Mouse (Mus musculus) heart, postnatal 0 days (tissue): ENCODE data around the gene Opn1sw. TPM values are rescaled to one million over a fixed set of nuclear protein-coding genes. Genes with fewer than 3 reads are reported as not detected.

Source experiments
- ATAC-seq: fragments of 200-750 bp; cut with Nextera tagmentation; 2 replicates; pipeline ENCODE4 v1.8.0; 2017; ENCODE audit warnings: low read depth, moderate number of reproducible peaks, moderate library complexity; ENCODE audit not compliant: insufficient read depth
- DNase-seq: peaks from one replicate; pipeline ENCODE4 v3.0.0-alpha.2; 2016; ENCODE audit warnings: low spot score
- H3K27ac ChIP-seq: fragments of 300-500 bp; sonication (generic); 2 replicates; pipeline ENCODE4 v1.5.1; 2014; ENCODE audit warnings: low read depth, mild to moderate bottlenecking
- H3K27me3 ChIP-seq: fragments of 300-500 bp; sonication (generic); 2 replicates; pipeline ENCODE4 v1.6.1; 2014; ENCODE audit warnings: low read length, mixed read lengths; ENCODE audit not compliant: control insufficient read depth, insufficient read depth
- H3K36me3 ChIP-seq: fragments of 300-500 bp; sonication (generic); replicated peaks from 2 replicates; pipeline ENCODE4 v1.6.1; 2014; ENCODE audit warnings: low read length, mixed read lengths; ENCODE audit not compliant: control insufficient read depth, insufficient read depth
- H3K4me1 ChIP-seq: fragments of 300-500 bp; sonication (generic); 2 replicates; pipeline ENCODE4 v1.6.1; 2014; ENCODE audit warnings: antibody characterized with exemption; ENCODE audit not compliant: control insufficient read depth, insufficient read depth
- H3K4me2 ChIP-seq: fragments of 300-500 bp; sonication (generic); 2 replicates; pipeline ENCODE4 v1.6.1; 2014; ENCODE audit warnings: low read depth, mild to moderate bottlenecking, low read length, moderate library complexity
- H3K4me3 ChIP-seq: fragments of 300-500 bp; sonication (generic); 2 replicates; pipeline ENCODE4 v1.5.1; 2014; ENCODE audit warnings: low read depth, low read length
- H3K9ac ChIP-seq: fragments of 300-500 bp; sonication (generic); replicated peaks from 2 replicates; pipeline ENCODE4 v1.6.1; 2014; ENCODE audit warnings: low read depth, low read length, mixed read lengths
- H3K9me3 ChIP-seq: fragments of 300-500 bp; sonication (generic); replicated peaks from 2 replicates; pipeline ENCODE4 v1.6.1; 2016; ENCODE audit warnings: low read length; ENCODE audit not compliant: control insufficient read depth
- CTCF ChIP-seq: IDR thresholded peaks from 2 replicates; pipeline ENCODE4 v1.5.1; 2016; ENCODE audit warnings: antibody characterized with exemption, control low read depth, low read depth
- EP300 ChIP-seq: IDR thresholded peaks from 2 replicates; pipeline ENCODE4 v1.6.1; 2016; ENCODE audit warnings: antibody characterized with exemption, low read depth
- WGBS: fragments of 180-500 bp; shearing (Covaris S2); extraction: QIAGEN DNeasy Blood & Tissue Kit; methylation state at CpG from one replicate; pipeline ENCODE4 v1.1.7; 2014; 5-methylcytosine and 5-hydroxymethylcytosine counted together
- polyA plus RNA-seq: library from polyadenylated mRNA; unstranded; fragments of >200 nt; fragmentation: Nextera tagmentation; extraction: Ambion mirVana; gene quantifications from 2 replicates; pipeline ENCODE4 v1.2.1, GENCODE M21; 2015
- total RNA-seq: library from RNA; depleted of rRNA; stranded (reverse); fragments of >200 nt; gene quantifications from 2 replicates; pipeline ENCODE4 v1.2.3, GENCODE M21; 2014; ENCODE audit warnings: low replicate concordance

Opn1sw gene
- total and polyA plus RNA-seq, 2 experiments from 2014 or later, result 0.12 to 15.1 TPM

DNA sequence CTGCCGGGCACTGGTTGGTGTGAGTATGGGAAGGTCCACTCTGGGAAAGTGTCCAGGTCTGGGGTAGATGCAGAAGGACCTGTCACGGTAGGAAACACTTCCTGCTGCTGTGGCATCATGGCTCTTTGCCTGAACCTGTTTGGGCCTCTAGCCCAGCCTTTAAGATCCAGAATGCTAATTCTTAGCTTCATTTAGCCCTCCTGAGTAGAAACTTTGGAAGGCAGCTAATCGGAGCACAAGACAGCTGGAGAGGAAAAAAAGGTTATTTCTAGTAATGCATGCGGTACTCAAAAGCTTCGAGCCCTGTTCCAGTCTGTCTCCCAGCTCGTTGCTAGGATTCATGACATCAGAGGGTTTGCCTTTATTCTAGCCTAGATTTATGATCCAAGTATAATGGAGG, 18.1 kb upstream of the Opn1sw start:
- TF ChIP-seq EP300 (no peak), CTCF (no peak)
- Histone ChIP-seq H3K4me2 (no peak overlapping the region), H3K9ac (no peak overlapping the region), H3K27ac (no peak overlapping the region), H3K4me3 (no peak overlapping the region), H3K27me3 (0 out of 2 replicates have a peak, but pooled peaks cover 5% of the 10 kb centered on the region), H3K9me3 (no peaks in the 10 kb centered on the region), H3K4me1 (0 out of 2 replicates have a peak, but pooled peaks cover 6% of the 10 kb centered on the region), H3K36me3 (peaks cover 22% of the 10 kb centered on the region)
- no peak for DNase-seq
- 80% methylated on average over 6 of the region's 6 CpGs for WGBS
- ATAC-seq, result no peak

DNA sequence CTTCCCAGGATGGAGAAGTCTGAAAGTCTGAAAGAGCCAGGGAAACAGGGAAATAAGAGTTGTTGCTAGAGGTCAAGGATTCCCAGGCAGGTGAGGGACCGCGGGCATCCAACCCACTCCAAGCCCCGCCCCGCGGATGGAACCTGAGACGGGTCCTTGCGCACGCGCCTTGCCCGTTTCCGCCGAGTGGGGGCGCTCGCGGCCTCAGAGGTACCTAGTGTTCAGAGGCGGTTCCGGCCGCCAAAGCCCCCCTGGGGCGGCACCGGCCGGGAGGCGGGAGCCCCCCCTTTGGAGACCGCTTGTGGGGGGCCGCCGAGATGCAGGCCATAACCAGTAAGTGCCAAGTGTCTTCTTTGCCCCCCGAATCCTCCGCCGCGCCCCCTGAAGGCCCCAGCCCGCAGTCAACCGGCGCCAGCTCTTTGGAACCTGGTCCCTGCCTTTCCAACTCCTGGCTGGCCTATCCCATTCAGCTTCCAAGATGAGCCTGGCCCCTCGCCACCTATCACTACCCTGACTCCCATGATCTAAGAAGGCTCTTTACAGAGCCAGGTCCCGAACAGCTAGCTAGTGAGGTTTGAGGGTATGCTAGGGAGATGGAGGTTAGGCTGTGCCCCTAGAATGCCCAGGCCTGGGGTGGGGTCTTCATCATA, 14.6 kb upstream of the Opn1sw start:
- 0 out of 2 replicates have a peak, but pooled peaks cover 5% of the 10 kb centered on the region for H3K27me3 ChIP-seq
- TF ChIP-seq CTCF, result no peak
- TF ChIP-seq EP300, result no peak
- H3K36me3 ChIP-seq, result no peaks in the 10 kb centered on the region
- whole genome bisulfite sequencing, result 8% methylated on average over 34 of the region's 34 CpGs
- ATAC-seq, result no peak
- H3K4me3 ChIP-seq, result no peak overlapping the region
- DNase-seq, result no peak
- 0 out of 2 replicates have a peak, but pooled peaks cover 6% of the 10 kb centered on the region for H3K4me1 ChIP-seq
- no peak overlapping the region for H3K27ac ChIP-seq
- H3K9ac ChIP-seq, result no peak overlapping the region
- no peak overlapping the region; the same call in 1 of the 2 replicates for H3K4me2 ChIP-seq
- H3K9me3 ChIP-seq, result no peaks in the 10 kb centered on the region

DNA sequence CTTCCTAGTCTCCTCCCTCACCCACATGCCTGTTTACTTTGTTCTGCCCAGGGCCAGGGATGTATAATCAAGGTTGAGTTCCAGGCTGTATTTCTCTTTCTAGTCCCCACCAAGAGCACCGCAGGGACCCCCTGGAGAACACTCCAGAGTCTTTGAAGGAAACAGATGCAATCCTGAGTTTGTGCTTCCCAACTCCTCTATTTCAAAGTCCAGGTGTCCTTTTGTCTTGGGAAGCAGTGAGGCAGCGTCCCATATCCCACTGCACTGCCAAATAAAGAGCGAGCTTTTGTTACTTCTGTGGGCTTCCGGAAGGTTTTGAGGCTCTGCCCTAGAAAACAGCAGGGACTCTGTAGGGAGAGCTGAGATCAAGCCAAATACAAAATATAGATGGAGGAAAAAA, 11.6 kb upstream of the Opn1sw start:
- Histone ChIP-seq H3K4me3 (no peak overlapping the region), H3K36me3 (no peaks in the 10 kb centered on the region), H3K9me3 (no peaks in the 10 kb centered on the region), H3K4me1 (peaks cover 10% of the 10 kb centered on the region), H3K27me3 (0 out of 2 replicates have a peak, but pooled peaks cover 5% of the 10 kb centered on the region), H3K27ac (no peak overlapping the region), H3K9ac (no peak overlapping the region), H3K4me2 (no peak overlapping the region)
- ATAC-seq, result no peak
- DNase-seq, result no peak
- 91% methylated on average over 4 of the region's 4 CpGs for WGBS
- no peak for TF ChIP-seq CTCF
- no peak for TF ChIP-seq EP300

DNA sequence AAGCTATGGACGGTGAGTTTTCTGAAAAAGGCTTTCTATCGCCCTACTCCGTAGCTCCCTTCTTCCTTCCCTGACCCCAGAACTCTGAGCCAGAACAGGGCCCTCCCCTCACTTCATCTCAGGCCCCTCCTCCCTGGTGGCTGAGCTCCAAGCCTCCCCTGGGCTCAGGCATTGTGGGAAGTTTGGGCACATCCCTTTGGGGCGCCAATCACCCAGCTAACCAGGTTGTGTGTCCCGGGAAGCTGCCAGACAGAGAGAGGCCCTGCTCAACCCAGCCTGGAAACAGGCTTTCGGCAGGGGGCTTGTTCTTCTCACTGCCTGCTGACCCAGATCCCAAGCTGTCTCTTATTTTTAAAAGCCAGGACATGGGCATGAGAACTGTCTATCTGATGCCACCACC, 9.3 kb upstream of the Opn1sw start:
- ATAC-seq (peak; percentile 33), DNase-seq (no peak)
- Histone ChIP-seq H3K9me3 (no peaks in the 10 kb centered on the region), H3K27me3 (0 out of 2 replicates have a peak, but pooled peaks cover 8% of the 10 kb centered on the region), H3K9ac (0 out of 2 replicates have a peak overlapping the region, but pooled peaks have one; percentile 45), H3K4me1 (peaks cover 8% of the 10 kb centered on the region), H3K4me2 (peak overlapping the region; percentile 76), H3K36me3 (no peaks in the 10 kb centered on the region), H3K4me3 (peak overlapping the region; percentile 66), H3K27ac (no peak overlapping the region)
- 11% methylated on average over 6 of the region's 6 CpGs for WGBS
- no peak for TF ChIP-seq EP300
- TF ChIP-seq CTCF, result no peak

DNA sequence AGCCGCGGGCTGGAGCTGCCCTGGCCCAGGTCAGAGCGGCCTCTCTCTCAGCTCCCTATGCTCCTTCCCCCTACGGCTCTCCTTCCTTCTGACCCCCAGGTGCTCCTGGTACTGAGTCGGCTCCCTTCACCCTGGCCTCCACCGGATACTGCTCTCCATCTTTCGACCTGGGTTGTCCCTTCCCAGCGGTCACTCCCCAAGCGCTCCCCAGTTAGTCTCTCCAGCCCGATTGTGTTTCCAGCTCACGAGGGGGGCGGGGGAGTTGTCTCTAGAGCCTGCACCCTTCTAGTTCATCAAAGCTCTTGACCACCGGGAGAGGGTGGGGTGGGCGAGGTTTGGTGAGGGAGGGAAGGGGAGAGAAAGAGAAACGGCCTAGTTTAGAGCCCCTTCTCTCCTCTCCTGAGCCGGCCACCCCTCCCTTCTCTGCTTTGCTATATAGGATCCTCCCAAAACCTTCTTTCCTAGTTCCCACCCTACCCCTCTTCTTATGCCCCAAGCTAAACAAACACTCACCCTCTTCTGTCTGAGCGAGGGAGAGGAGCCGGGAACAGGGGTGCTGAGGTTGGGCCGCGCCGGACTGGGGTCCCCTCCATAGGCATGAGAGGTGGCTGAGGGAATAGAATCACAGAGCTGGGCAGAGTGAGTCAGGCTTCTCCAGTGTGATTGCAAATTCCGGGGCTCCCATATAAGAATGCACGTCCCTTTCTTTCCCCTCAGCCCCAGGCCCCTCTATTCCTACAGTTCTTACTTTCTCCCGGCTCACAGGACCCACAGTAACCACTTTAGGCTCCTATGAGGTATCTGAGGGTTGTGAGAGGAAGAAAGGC, 8.7 kb upstream of the Opn1sw start:
- Histone ChIP-seq H3K4me3 (peak overlapping the region; percentile 66), H3K9me3 (no peaks in the 10 kb centered on the region), H3K9ac (peak overlapping the region; percentile 45; the same call in 1 of the 2 replicates), H3K27ac (peak overlapping the region; percentile 18; the same call in 1 of the 2 replicates), H3K4me2 (peak overlapping the region; percentile 76), H3K36me3 (no peaks in the 10 kb centered on the region), H3K4me1 (peaks cover 4% of the 10 kb centered on the region), H3K27me3 (0 out of 2 replicates have a peak, but pooled peaks cover 8% of the 10 kb centered on the region)
- DNase-seq (no peak), ATAC-seq (peak; percentile 35)
- TF ChIP-seq EP300 (no peak), CTCF (no peak)
- WGBS, result 5% methylated on average over 22 of the region's 24 CpGs
